Mouse (Mus musculus) myocyte (in vitro differentiated cells): ENCODE measurements around the gene Trip4.

Experiments
- CEBPB ChIP-seq: IDR thresholded peaks from 2 replicates; pipeline ENCODE4 v1.6.1; 2011; ENCODE audit warnings: mild to moderate bottlenecking, moderate library complexity; ENCODE audit not compliant: poor library complexity, insufficient read depth, severe bottlenecking
- E2F4 ChIP-seq: IDR thresholded peaks from one replicate; pipeline ENCODE4 v1.6.1; 2011; ENCODE audit warnings: mild to moderate bottlenecking, control low read depth, moderate library complexity; ENCODE audit not compliant: insufficient read depth
- MAX ChIP-seq: IDR thresholded peaks from one replicate; pipeline ENCODE4 v1.6.1; 2011; ENCODE audit warnings: low read depth, mild to moderate bottlenecking, control low read depth
- MYOD1 ChIP-seq, 3 experiments: IDR thresholded peaks; one replicate each; pipeline ENCODE4 v1.6.1; 2011; ENCODE audit warnings: control low read depth in 2 of 3, low read depth in 2 of 3, mild to moderate bottlenecking in 2 of 3, moderate library complexity in 1 of 3; ENCODE audit not compliant: insufficient read length in 2 of 3, control insufficient read depth in 1 of 3
- MYOG ChIP-seq, 3 experiments: IDR thresholded peaks; one replicate each; pipeline ENCODE4 v1.6.1; 2011; ENCODE audit warnings: control low read depth in 2 of 3, low read depth in 2 of 3, mild to moderate bottlenecking in 2 of 3; ENCODE audit not compliant: insufficient read length in 2 of 3, control insufficient read depth in 1 of 3, insufficient read depth in 1 of 3
- POLR2A ChIP-seq: IDR thresholded peaks from one replicate; pipeline ENCODE4 v1.6.1; 2011; ENCODE audit warnings: low read depth, mild to moderate bottlenecking, control low read depth, moderate library complexity; ENCODE audit not compliant: insufficient read length
- POLR2AphosphoS2 ChIP-seq: IDR thresholded peaks from one replicate; pipeline ENCODE4 v1.6.1; 2011; ENCODE audit warnings: low read depth, control low read depth; ENCODE audit not compliant: insufficient read length
- SRF ChIP-seq: IDR thresholded peaks from one replicate; pipeline ENCODE4 v1.6.1; 2011; ENCODE audit warnings: low read depth; ENCODE audit not compliant: control insufficient read depth, insufficient read length
- TCF12 ChIP-seq: IDR thresholded peaks from one replicate; pipeline ENCODE4 v1.6.1; 2011; ENCODE audit warnings: mild to moderate bottlenecking, control low read depth; ENCODE audit not compliant: poor library complexity, insufficient read depth, severe bottlenecking
- TCF3 ChIP-seq: IDR thresholded peaks from one replicate; pipeline ENCODE4 v1.6.1; 2011; ENCODE audit warnings: low read depth, control low read depth; ENCODE audit not compliant: insufficient read length
- USF1 ChIP-seq: IDR thresholded peaks from one replicate; pipeline ENCODE4 v1.6.1; 2011; ENCODE audit warnings: low read depth, mild to moderate bottlenecking, control low read depth, moderate library complexity

DNA sequence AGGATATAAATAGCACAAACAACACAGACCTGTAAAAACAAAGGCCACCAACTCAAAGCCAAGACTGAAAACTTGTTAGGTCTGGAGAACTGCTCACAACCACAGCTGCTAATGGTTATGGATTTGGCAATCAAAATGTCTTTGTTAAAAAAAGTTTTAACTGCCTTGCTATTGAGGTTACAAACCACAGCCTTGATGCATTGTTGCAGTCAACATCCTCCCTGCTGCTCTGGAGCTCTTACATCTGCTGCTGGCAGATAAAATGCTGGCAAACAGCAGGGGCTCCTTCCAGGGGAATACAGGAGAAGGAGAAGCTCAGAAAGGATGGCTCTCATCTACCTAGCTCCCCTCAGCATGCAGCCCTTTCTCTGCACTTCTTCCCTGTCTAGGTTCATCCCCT is 60.4 kb downstream of the Trip4 start:
- no peak for TF ChIP-seq USF1
- no peak for TF ChIP-seq POLR2A
- TF ChIP-seq POLR2AphosphoS2 = no peak
- no peak for TF ChIP-seq MAX
- TF ChIP-seq CEBPB = no peak
- no peak for TF ChIP-seq E2F4
- peak in 1 of 3 experiments; percentile 11 for TF ChIP-seq MYOD1 (IDR thresholded peaks at IDR 0.05; ENCODE audit: control insufficient read depth in 1 of 3, insufficient read length in 2 of 3, low read depth in 2 of 3)
- no peak for TF ChIP-seq TCF12
- no peak for TF ChIP-seq SRF
- no peak for TF ChIP-seq TCF3
- TF ChIP-seq MYOG (IDR thresholded peaks at IDR 0.05; ENCODE audit: control insufficient read depth in 1 of 3, insufficient read depth in 1 of 3, insufficient read length in 2 of 3, low read depth in 2 of 3) = no peak
